Mouse (Mus musculus): Measurements from ENCODE around the gene Olfr411. TPM values are rescaled to one million over a fixed set of nuclear protein-coding genes. Genes with fewer than 3 reads are reported as not detected.

Olfr411 gene
- polyA plus RNA-seq, 1 experiment from 2014 or later: not detected

Other genes starting within 250 kb of the Olfr411 start
- gene Olfr401, start 238.9 kb downstream of the Olfr411 start, polyA plus RNA-seq (2018): not detected in 3 replicates
- gene Olfr402, start 199.1 kb downstream of the Olfr411 start, polyA plus RNA-seq (2018): not detected in 3 replicates
- gene Olfr403, start 166.4 kb downstream of the Olfr411 start, polyA plus RNA-seq (2018): not detected in 3 replicates
- not detected in 3 replicates for gene Olfr43, start 141.3 kb downstream of the Olfr411 start, polyA plus RNA-seq (2018)
- gene Olfr406, start 92.8 kb downstream of the Olfr411 start, polyA plus RNA-seq (2018): not detected in 3 replicates
- not detected in 3 replicates for gene Olfr59, start 68.9 kb downstream of the Olfr411 start, polyA plus RNA-seq (2018)
- gene Olfr410, start 14.6 kb downstream of the Olfr411 start, polyA plus RNA-seq (2018): not detected in 3 replicates
- gene Olfr412, start 9.4 kb upstream of the Olfr411 start, polyA plus RNA-seq (2018): not detected in 3 replicates